ENCODE assay signal across 8 mouse cellular contexts in genomic region chr1:191326233-191326882, GRCm38 (mm10). TPM values are rescaled to one million over a fixed set of nuclear protein-coding genes. Genes with fewer than 3 reads are reported as not detected.
DNase-seq lines count a peak whose midpoint lies in the region; ATAC-seq and TF ChIP-seq lines count a peak whose summit lies in the region.

No protein-coding gene starts in this region.

- no peaks in the 10 kb centered on the region for H3K9me3 ChIP-seq in liver, postnatal 0 days (ENCODE audit: low read length)
- H3K9me3 ChIP-seq in neural tube, embryonic 13.5 days, result no peaks in the 10 kb centered on the region

- WGBS in liver, postnatal 0 days (ENCODE audit: insufficient replicate concordance), result 1% methylated on average over 33 of the region's 35 CpGs
- 2% methylated on average over 35 of the region's 35 CpGs for WGBS in neural tube, embryonic 13.5 days

- peak; percentile 65 for ATAC-seq in erythroid progenitor cell, adult 5-6 weeks (replicated peaks; ENCODE audit: low FRiP score, poor library complexity, severe bottlenecking)
- peak; percentile 82 for ATAC-seq in inflammation-experienced regulatory T-cells, adult 6 months
- peak; percentile 60 for ATAC-seq in liver, postnatal 0 days
- peak; percentile 82 for ATAC-seq in neural tube, embryonic 13.5 days (ENCODE audit: low read depth)

- peak overlapping the region; percentile 94 for H3K4me3 ChIP-seq in bone marrow macrophage, adult 2 months (ENCODE audit: insufficient read depth, low read length)
- peak overlapping the region; percentile 70 for H3K4me3 ChIP-seq in liver, postnatal 0 days (ENCODE audit: low read depth, low read length)
- peak overlapping the region; percentile 77 for H3K4me3 ChIP-seq in neural tube, embryonic 13.5 days

- TF ChIP-seq POLR2A in bone marrow macrophage, adult 2 months (IDR thresholded peaks at IDR 0.05; ENCODE audit: borderline replicate concordance, low read depth, low read length), result peak; percentile 57; the same call in 1 of the 2 replicates

- no peak for TF ChIP-seq EP300 in liver, postnatal 0 days (IDR thresholded peaks at IDR 0.05; ENCODE audit: low read depth)

- peak overlapping the region; percentile 98 for H3K27ac ChIP-seq in bone marrow macrophage, adult 2 months (ENCODE audit: insufficient read depth, low read depth, low read length)
- H3K27ac ChIP-seq in liver, postnatal 0 days (ENCODE audit: low read depth), result peak overlapping the region; percentile 36; the same call in 1 of the 2 replicates
- H3K27ac ChIP-seq in neural tube, embryonic 13.5 days (replicated peaks), result peak overlapping the region; percentile 89

- H3K36me3 ChIP-seq in liver, postnatal 0 days (replicated peaks; ENCODE audit: insufficient read depth, low read length), result no peaks in the 10 kb centered on the region
- peaks cover 16% of the 10 kb centered on the region; the same call in 1 of the 2 replicates for H3K36me3 ChIP-seq in neural tube, embryonic 13.5 days

- peak; percentile 58 for DNase-seq in right cerebral cortex, postnatal 4 days
- DNase-seq in right cerebral cortex, adult 18-20 months, result no peak
- DNase-seq in liver, postnatal 0 days, result peak; percentile 64
- no peak for DNase-seq in layer of hippocampus, adult 9-11 months

- no peak; the same call in 1 of the 2 replicates for TF ChIP-seq CTCF in bone marrow macrophage, adult 2 months (IDR thresholded peaks at IDR 0.05; ENCODE audit: low read depth, low read length)
- TF ChIP-seq CTCF in liver, postnatal 0 days (IDR thresholded peaks at IDR 0.05; ENCODE audit: low read depth), result no peak

- peaks cover 26% of the 10 kb centered on the region for H3K4me1 ChIP-seq in bone marrow macrophage, adult 2 months (ENCODE audit: control insufficient read depth, insufficient read depth, low read length)
- peaks cover 32% of the 10 kb centered on the region for H3K4me1 ChIP-seq in liver, postnatal 0 days (ENCODE audit: insufficient read depth)
- peaks cover 32% of the 10 kb centered on the region for H3K4me1 ChIP-seq in neural tube, embryonic 13.5 days (replicated peaks)

- H3K27me3 ChIP-seq in liver, postnatal 0 days (ENCODE audit: insufficient read depth, low read length), result no peaks in the 10 kb centered on the region
- no peaks in the 10 kb centered on the region for H3K27me3 ChIP-seq in neural tube, embryonic 13.5 days

- peak overlapping the region; percentile 98 for H3K4me2 ChIP-seq in liver, postnatal 0 days (ENCODE audit: low read depth, low read length)
- peak overlapping the region; percentile 69 for H3K4me2 ChIP-seq in neural tube, embryonic 13.5 days

- peak overlapping the region; percentile 76 for H3K9ac ChIP-seq in liver, postnatal 0 days (replicated peaks)
- H3K9ac ChIP-seq in neural tube, embryonic 13.5 days, result peak overlapping the region; percentile 86

RNA-seq across cellular contexts. Expression of gene Tmem206, which starts 0.6 kb away (rescaled TPM):
- 35.0 and 37.6 TPM in 2 replicates for polyA plus RNA-seq in bone marrow macrophage, adult 2 months (2012; ENCODE audit: insufficient read depth, insufficient read length, missing spikeins)
- total RNA-seq in erythroid progenitor cell, adult 5-6 weeks (2015; ENCODE audit: low replicate concordance), result 20.5 and 34.4 TPM in 2 replicates
- total RNA-seq in erythroid progenitor cell, adult 5-6 weeks (2017; ENCODE audit: low replicate concordance), result 15.7 and 22.9 TPM in 2 replicates
- polyA plus RNA-seq in inflammation-experienced regulatory T-cells, adult 6 months (2017; shearing (Covaris generic)), result 10 to 100 TPM; 15.5 to 29.6 (median 23.7) TPM
- 3.8 and 4.4 TPM in 2 replicates for polyA plus RNA-seq in liver, postnatal 0 days (2015; fragmentation: Nextera tagmentation; extraction: Ambion mirVana)
- 36.3 and 36.9 TPM in 2 replicates for polyA plus RNA-seq in neural tube, embryonic 13.5 days (2015; fragmentation: Nextera tagmentation; extraction: Ambion mirVana)

RNA-seq across cellular contexts. Expression of gene Nenf, which starts 8.4 kb away (rescaled TPM):
- polyA plus RNA-seq in bone marrow macrophage, adult 2 months (2012; ENCODE audit: insufficient read depth, insufficient read length, missing spikeins), result 43.9 and 46.5 TPM in 2 replicates
- 26.4 and 47.6 TPM in 2 replicates for total RNA-seq in erythroid progenitor cell, adult 5-6 weeks (2015; ENCODE audit: low replicate concordance)
- 21.2 and 34.5 TPM in 2 replicates for total RNA-seq in erythroid progenitor cell, adult 5-6 weeks (2017; ENCODE audit: low replicate concordance)
- polyA plus RNA-seq in inflammation-experienced regulatory T-cells, adult 6 months (2017; shearing (Covaris generic)), result 1 to 10 TPM; 1.7 to 2.5 (median 1.8) TPM
- polyA plus RNA-seq in liver, postnatal 0 days (2015; fragmentation: Nextera tagmentation; extraction: Ambion mirVana), result 36.6 and 37.0 TPM in 2 replicates
- polyA plus RNA-seq in neural tube, embryonic 13.5 days (2015; fragmentation: Nextera tagmentation; extraction: Ambion mirVana), result 105 and 121 TPM in 2 replicates

Comparison
In these comparisons a context has a peak if more than half of its experiments do, and no peak if none do; other contexts are left out.
1. DNase-seq: peak in right cerebral cortex, postnatal 4 days (single experiment) and liver, postnatal 0 days (single experiment); none in right cerebral cortex, adult 18-20 months (single experiment) and layer of hippocampus, adult 9-11 months (single experiment).
2. H3K27ac ChIP-seq: peak in every context shown above with its lines; median percentile 98 in bone marrow macrophage, adult 2 months; 89 in neural tube, embryonic 13.5 days; 36 in liver, postnatal 0 days.
3. RNA of gene Nenf, which starts 8.4 kb away (polyA plus RNA-seq): 105 to 121 TPM in neural tube, embryonic 13.5 days, 43.9 to 46.5 TPM in bone marrow macrophage, adult 2 months and 36.6 to 37.0 TPM in liver, postnatal 0 days; 1.7 to 2.5 TPM in inflammation-experienced regulatory T-cells, adult 6 months; every median in the first group is over 10 times any median in the second.
4. Peak in every context shown above with its lines, with median percentiles within 50 percentile points of each other: H3K4me3 ChIP-seq and ATAC-seq.